Mouse (Mus musculus): ENCODE data around the gene Ankrd40. TPM values are rescaled to one million over a fixed set of nuclear protein-coding genes. Genes with fewer than 3 reads are reported as not detected.

The Ankrd40 gene
- total and polyA plus RNA-seq, 2 experiments from 2014 or later = 53.7 to 181 TPM

DNA sequence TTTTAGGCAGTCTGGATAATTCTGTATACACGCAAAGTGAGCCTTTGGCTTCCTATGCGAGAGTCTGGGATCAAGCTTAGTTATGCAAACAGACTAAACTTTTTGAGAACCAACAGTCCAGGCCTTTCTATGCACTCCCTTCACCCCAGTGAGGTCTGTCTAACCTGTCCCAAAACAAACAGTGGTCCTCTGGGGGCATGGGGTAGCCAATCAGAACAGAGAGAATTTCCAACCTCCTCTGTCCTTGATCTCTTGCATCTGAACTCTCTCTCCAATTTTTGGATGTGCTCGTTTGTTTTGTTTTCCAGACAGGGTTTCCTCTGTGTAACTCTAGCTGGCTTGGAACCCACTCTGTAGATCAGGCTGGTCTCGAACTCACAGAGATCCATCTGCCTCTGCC, 61.2 kb downstream of the Ankrd40 start:
- H3K4me2 ChIP-seq (ENCODE audit: low read depth, low read length) = no peak overlapping the region
- no peaks in the 10 kb centered on the region for H3K27me3 ChIP-seq (ENCODE audit: control insufficient read depth, insufficient read depth, low read length)
- ATAC-seq (ENCODE audit: insufficient read depth, low read depth) (no peak), DNase-seq (ENCODE audit: low spot score) (no peak)
- no peaks in the 10 kb centered on the region for H3K9me3 ChIP-seq (replicated peaks; ENCODE audit: control insufficient read depth, low read length)
- H3K4me3 ChIP-seq (ENCODE audit: low read depth, low read length) = no peak overlapping the region
- H3K9ac ChIP-seq (replicated peaks; ENCODE audit: low read depth, low read length) = no peak overlapping the region
- no peak for TF ChIP-seq CTCF (IDR thresholded peaks at IDR 0.05; ENCODE audit: low read depth)
- TF ChIP-seq EP300 (IDR thresholded peaks at IDR 0.05; ENCODE audit: low read depth) = no peak
- 83% methylated on average over 4 of the region's 4 CpGs for WGBS
- H3K4me1 ChIP-seq (ENCODE audit: control insufficient read depth, insufficient read depth) = peaks cover 12% of the 10 kb centered on the region
- H3K36me3 ChIP-seq (replicated peaks; ENCODE audit: control insufficient read depth, insufficient read depth, low read length) = no peaks in the 10 kb centered on the region
- no peak overlapping the region for H3K27ac ChIP-seq (ENCODE audit: low read depth)

DNA sequence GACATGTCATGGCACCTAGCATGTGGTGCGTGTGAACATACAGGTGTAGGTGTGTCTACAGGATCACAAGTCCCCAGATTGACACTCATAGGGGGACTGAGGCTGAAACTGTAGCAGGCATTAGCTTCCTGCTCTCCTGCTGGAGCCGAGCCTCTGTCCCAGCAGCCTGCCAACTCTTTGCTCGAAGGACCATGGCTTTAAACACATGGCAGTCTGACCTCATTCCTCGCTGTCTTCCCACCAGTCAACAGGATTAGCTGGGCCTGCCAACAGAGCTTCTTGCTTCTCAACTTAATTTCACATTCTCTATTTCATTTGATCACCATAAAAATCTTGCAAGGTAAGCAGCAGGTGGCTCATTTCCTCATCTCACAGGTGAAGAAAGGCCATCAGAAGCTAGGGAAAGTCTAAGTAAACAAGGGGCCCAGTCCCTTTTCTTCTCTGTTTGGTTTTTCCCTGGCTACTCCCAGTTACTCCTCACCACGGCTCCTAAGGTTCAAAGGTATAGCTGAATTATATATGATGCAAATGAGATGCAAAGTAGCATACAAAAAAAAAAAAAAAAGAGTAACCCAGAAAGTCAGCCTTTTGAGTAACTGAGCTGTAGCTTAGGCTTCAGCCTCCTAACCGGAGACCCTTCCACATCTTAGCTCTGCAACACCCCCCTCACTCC, 62.1 kb downstream of the Ankrd40 start:
- Histone ChIP-seq H3K9me3 (replicated peaks; ENCODE audit: control insufficient read depth, low read length) (no peaks in the 10 kb centered on the region), H3K27ac (ENCODE audit: low read depth) (no peak overlapping the region), H3K9ac (replicated peaks; ENCODE audit: low read depth, low read length) (no peak overlapping the region), H3K27me3 (ENCODE audit: control insufficient read depth, insufficient read depth, low read length) (no peaks in the 10 kb centered on the region), H3K4me3 (ENCODE audit: low read depth, low read length) (no peak overlapping the region), H3K36me3 (replicated peaks; ENCODE audit: control insufficient read depth, insufficient read depth, low read length) (no peaks in the 10 kb centered on the region), H3K4me2 (ENCODE audit: low read depth, low read length) (no peak overlapping the region), H3K4me1 (ENCODE audit: control insufficient read depth, insufficient read depth) (peaks cover 17% of the 10 kb centered on the region)
- TF ChIP-seq EP300 (IDR thresholded peaks at IDR 0.05; ENCODE audit: low read depth) = no peak
- no peak for TF ChIP-seq CTCF (IDR thresholded peaks at IDR 0.05; ENCODE audit: low read depth)
- DNase-seq (ENCODE audit: low spot score) (no peak), ATAC-seq (ENCODE audit: insufficient read depth, low read depth) (no peak)
- 59% methylated on average over 6 of the region's 6 CpGs for WGBS

DNA sequence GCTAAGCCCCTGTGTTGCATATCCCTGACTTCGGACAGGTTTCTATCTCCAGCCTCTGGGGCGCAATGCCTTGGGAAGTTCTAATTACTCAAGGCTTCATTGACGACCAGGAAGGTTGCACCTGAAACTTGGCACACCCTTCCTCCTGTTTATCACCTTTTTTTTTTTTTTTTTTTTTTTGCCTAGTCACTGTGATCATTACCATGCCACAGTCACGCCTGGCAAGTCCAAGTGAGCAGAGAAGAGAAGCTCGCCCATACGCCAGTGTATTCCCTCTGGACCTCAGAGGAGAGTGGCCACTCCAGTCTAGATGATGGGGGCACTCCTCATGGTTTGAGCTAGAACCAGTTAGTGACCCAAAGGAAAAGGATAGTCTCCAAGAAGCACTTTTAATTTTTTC, 63.0 kb downstream of the Ankrd40 start:
- no peak overlapping the region for H3K4me2 ChIP-seq (ENCODE audit: low read depth, low read length)
- no peak overlapping the region for H3K27ac ChIP-seq (ENCODE audit: low read depth)
- no peak for ATAC-seq (ENCODE audit: insufficient read depth, low read depth)
- TF ChIP-seq CTCF (IDR thresholded peaks at IDR 0.05; ENCODE audit: low read depth) = no peak
- TF ChIP-seq EP300 (IDR thresholded peaks at IDR 0.05; ENCODE audit: low read depth) = no peak
- DNase-seq (ENCODE audit: low spot score) = no peak
- peaks cover 13% of the 10 kb centered on the region for H3K4me1 ChIP-seq (ENCODE audit: control insufficient read depth, insufficient read depth)
- 85% methylated on average over 6 of the region's 6 CpGs for WGBS
- no peak overlapping the region for H3K9ac ChIP-seq (replicated peaks; ENCODE audit: low read depth, low read length)
- H3K9me3 ChIP-seq (replicated peaks; ENCODE audit: control insufficient read depth, low read length) = no peaks in the 10 kb centered on the region
- H3K36me3 ChIP-seq (replicated peaks; ENCODE audit: control insufficient read depth, insufficient read depth, low read length) = no peaks in the 10 kb centered on the region
- no peaks in the 10 kb centered on the region for H3K27me3 ChIP-seq (ENCODE audit: control insufficient read depth, insufficient read depth, low read length)
- no peak overlapping the region for H3K4me3 ChIP-seq (ENCODE audit: low read depth, low read length)

Other genes starting within 250 kb of the Ankrd40 start
- gene Tob1, start 116.5 kb upstream of the Ankrd40 start, total RNA-seq (2014; rRNA removed; ENCODE audit: low replicate concordance) = 20.3 and 42.6 TPM in 2 replicates
- 69.3 and 72.5 TPM in 2 replicates for gene Tob1, start 116.5 kb upstream of the Ankrd40 start, polyA plus RNA-seq (2015; fragmentation: Nextera tagmentation; extraction: Ambion mirVana)
- gene Wfikkn2, start 82.0 kb upstream of the Ankrd40 start, total RNA-seq (2014; rRNA removed; ENCODE audit: low replicate concordance) = 0.76 and 2.7 TPM in 2 replicates
- 1.6 and 1.7 TPM in 2 replicates for gene Wfikkn2, start 82.0 kb upstream of the Ankrd40 start, polyA plus RNA-seq (2015; fragmentation: Nextera tagmentation; extraction: Ambion mirVana)
- not detected in 2 replicates for gene Gm21885, start 46.1 kb upstream of the Ankrd40 start, total RNA-seq (2014; rRNA removed; ENCODE audit: low replicate concordance)
- gene Gm21885, start 46.1 kb upstream of the Ankrd40 start, polyA plus RNA-seq (2015; fragmentation: Nextera tagmentation; extraction: Ambion mirVana) = 0.15 and 0.30 TPM in 2 replicates
- 17.9 and 29.2 TPM in 2 replicates for gene Luc7l3, start 6.0 kb upstream of the Ankrd40 start, total RNA-seq (2014; rRNA removed; ENCODE audit: low replicate concordance)
- 49.2 and 51.9 TPM in 2 replicates for gene Luc7l3, start 6.0 kb upstream of the Ankrd40 start, polyA plus RNA-seq (2015; fragmentation: Nextera tagmentation; extraction: Ambion mirVana)
- 2.2 and 14.5 TPM in 2 replicates for gene Abcc3, start 65.0 kb downstream of the Ankrd40 start, total RNA-seq (2014; rRNA removed; ENCODE audit: low replicate concordance)
- gene Abcc3, start 65.0 kb downstream of the Ankrd40 start, polyA plus RNA-seq (2015; fragmentation: Nextera tagmentation; extraction: Ambion mirVana) = 0.72 and 0.88 TPM in 2 replicates
- gene Cacna1g, start 146.2 kb downstream of the Ankrd40 start, total RNA-seq (2014; rRNA removed; ENCODE audit: low replicate concordance) = 29.6 and 46.2 TPM in 2 replicates
- 6.9 and 7.4 TPM in 2 replicates for gene Cacna1g, start 146.2 kb downstream of the Ankrd40 start, polyA plus RNA-seq (2015; fragmentation: Nextera tagmentation; extraction: Ambion mirVana)
- gene Spata20, start 158.2 kb downstream of the Ankrd40 start, total RNA-seq (2014; rRNA removed; ENCODE audit: low replicate concordance) = not detected in 2 replicates
- gene Spata20, start 158.2 kb downstream of the Ankrd40 start, polyA plus RNA-seq (2015; fragmentation: Nextera tagmentation; extraction: Ambion mirVana) = 0.30 and 0.56 TPM in 2 replicates
- gene Epn3, start 172.0 kb downstream of the Ankrd40 start, total RNA-seq (2014; rRNA removed; ENCODE audit: low replicate concordance) = 32.5 and 44.4 TPM in 2 replicates
- gene Epn3, start 172.0 kb downstream of the Ankrd40 start, polyA plus RNA-seq (2015; fragmentation: Nextera tagmentation; extraction: Ambion mirVana) = 11.4 and 13.3 TPM in 2 replicates
- 3.2 and 4.7 TPM in 2 replicates for gene Mycbpap, start 193.7 kb downstream of the Ankrd40 start, total RNA-seq (2014; rRNA removed; ENCODE audit: low replicate concordance)
- gene Mycbpap, start 193.7 kb downstream of the Ankrd40 start, polyA plus RNA-seq (2015; fragmentation: Nextera tagmentation; extraction: Ambion mirVana) = 3.5 and 3.7 TPM in 2 replicates
- 14.5 and 17.7 TPM in 2 replicates for gene Rsad1, start 221.3 kb downstream of the Ankrd40 start, total RNA-seq (2014; rRNA removed; ENCODE audit: low replicate concordance)
- gene Rsad1, start 221.3 kb downstream of the Ankrd40 start, polyA plus RNA-seq (2015; fragmentation: Nextera tagmentation; extraction: Ambion mirVana) = 9.2 and 9.8 TPM in 2 replicates
- not detected in 2 replicates for gene Chad, start 237.0 kb downstream of the Ankrd40 start, total RNA-seq (2014; rRNA removed; ENCODE audit: low replicate concordance)
- 0.36 and 4.4 TPM in 2 replicates for gene Chad, start 237.0 kb downstream of the Ankrd40 start, polyA plus RNA-seq (2015; fragmentation: Nextera tagmentation; extraction: Ambion mirVana)